Mouse (Mus musculus) liver, embryonic 14.5 days (tissue): ENCODE measurements around the gene Sypl.

Source experiments
- CTCF ChIP-seq: IDR thresholded peaks from 2 replicates; pipeline ENCODE4 v1.5.1; 2016; ENCODE audit warnings: antibody characterized with exemption, low read depth, control low read depth
- EP300 ChIP-seq: IDR thresholded peaks from 2 replicates; pipeline ENCODE4 v1.6.1; 2016; ENCODE audit warnings: antibody characterized with exemption, low read depth

GRCm38 (mm10) chr12:33003339-33003965, 49.8 kb downstream of the Sypl start:
- no peak for TF ChIP-seq CTCF
- no peak for TF ChIP-seq EP300
